Mouse (Mus musculus) spleen, embryonic (tissue): ENCODE measurements around the gene Csgalnact2.

Experiments used
- CTCF ChIA-PET: fragments of 350-600 bp; sonication (Branson Sonifier 250); formaldehyde crosslinking; loops from one replicate; lab custom pipeline; 2022; lab: Charles Lee

Gene Csgalnact2

DNA sequence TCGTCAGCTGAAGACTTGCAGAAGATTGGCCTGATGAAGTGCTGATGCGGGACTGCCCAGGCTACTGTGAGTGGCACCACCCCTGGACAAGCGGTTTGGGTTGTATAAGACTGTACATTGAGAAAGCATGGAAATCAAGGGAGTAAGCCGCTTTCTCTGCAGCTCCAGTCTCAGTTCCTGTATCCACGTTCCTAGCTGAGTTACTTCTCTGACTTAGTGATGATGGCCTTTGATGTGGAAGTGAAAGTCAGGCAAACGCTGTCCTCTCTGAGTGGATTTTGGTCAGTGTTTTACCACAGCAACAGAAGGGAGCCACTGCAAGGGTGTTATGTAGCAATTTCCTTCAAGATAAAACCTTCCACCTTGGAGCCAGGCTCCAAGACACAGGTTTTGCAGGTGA, 2.0 kb upstream of the Csgalnact2 start:
- CTCF ChIA-PET = no interaction called here

DNA sequence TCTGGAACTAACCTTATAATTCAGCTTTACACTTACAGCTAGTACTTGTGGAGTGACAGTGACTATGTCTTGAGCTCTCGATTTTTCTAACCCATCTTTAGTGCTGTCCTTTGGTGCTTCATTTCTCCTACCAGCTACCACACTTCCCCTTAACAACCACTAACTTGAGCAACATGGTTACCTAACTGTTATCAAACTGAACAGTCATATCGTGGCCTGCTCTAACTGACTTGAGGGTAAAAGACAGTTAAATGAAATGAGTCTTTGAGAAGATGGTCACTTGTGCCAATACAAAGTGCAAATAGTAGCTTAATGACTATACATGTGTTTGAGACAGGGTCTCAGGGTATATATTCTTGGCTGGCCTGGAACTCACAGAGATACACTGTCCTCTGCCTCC, 1.8 kb downstream of the Csgalnact2 start:
- CTCF ChIA-PET = no interaction called here

GRCm38 (mm10) chr6:118134461-118134860, 4.5 kb downstream of the Csgalnact2 start:
- CTCF ChIA-PET = interaction anchor here (0.7 kb wide), 1 partner anchor 212 kb away, joined by 3 read pairs; no protein-coding TSS in a partner anchor

DNA sequence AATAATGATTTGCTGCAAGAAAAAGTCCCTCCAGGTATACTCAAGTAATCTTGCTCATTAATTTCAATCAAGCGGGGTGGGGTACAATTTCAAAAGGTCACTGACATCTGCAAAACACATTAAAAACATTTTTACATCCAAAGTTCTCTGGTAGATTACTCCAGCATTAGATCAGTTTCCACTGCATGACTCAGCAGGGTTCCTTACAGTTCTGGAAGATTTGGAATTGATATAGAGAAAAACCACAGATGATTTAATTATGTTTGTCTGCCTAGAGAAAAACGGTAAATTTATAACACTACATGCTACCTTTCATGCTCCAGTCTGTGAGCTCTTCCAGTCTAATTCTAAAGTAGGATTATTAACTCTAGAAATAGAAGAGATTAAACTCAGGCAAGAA, 8.9 kb downstream of the Csgalnact2 start:
- CTCF ChIA-PET = no interaction called here

- CTCF ChIA-PET = interaction anchor here (0.7 kb wide), 1 partner anchor 8 kb away, joined by 4 read pairs; no protein-coding TSS in a partner anchor
Observed at GRCm38 (mm10) chr6:118127827-118128487, 11.0 kb downstream of the Csgalnact2 start.

DNA sequence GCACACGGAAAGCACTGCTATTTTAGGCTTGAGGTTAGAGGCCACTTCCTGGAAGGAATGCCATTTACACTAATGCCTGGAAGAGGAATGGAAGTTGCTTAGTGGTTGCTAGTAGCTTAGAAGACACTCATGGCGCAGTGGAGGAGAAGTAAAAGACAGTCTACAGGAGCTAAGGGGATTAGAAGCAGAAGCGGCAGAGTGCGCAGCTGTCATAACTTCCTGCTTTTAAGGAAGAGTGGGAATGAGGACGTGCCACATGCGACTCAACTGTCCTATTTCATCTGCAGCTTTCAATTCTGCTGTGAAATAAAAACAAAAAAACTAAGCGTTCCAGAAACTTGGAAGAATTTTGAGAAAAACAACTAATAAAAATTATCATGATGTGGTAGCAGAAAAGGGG, 11.7 kb downstream of the Csgalnact2 start:
- CTCF ChIA-PET = no interaction called here

- CTCF ChIA-PET = no interaction called here
Observed at GRCm38 (mm10) chr6:118126577-118126976, 12.4 kb downstream of the Csgalnact2 start.

DNA sequence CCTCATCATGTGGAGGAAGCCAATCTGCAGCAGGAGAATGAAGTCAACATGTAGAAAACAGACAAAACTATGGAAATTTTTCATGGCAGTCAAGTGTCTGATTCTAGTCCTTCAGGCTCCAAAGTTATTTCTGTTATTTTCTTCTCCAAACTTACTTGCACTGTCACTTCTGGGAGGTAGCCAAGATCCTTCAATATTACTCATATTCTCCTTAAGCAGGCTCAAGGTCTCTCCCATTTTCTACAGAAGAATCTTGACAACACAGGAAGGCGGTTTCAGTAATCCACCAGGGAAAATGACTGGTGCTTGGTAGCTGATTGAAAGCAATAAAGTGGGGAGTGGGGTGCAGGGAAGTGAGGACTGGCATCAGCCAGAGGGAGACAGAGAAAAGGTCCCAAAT, 16.2 kb downstream of the Csgalnact2 start:
- CTCF ChIA-PET = no interaction called here

DNA sequence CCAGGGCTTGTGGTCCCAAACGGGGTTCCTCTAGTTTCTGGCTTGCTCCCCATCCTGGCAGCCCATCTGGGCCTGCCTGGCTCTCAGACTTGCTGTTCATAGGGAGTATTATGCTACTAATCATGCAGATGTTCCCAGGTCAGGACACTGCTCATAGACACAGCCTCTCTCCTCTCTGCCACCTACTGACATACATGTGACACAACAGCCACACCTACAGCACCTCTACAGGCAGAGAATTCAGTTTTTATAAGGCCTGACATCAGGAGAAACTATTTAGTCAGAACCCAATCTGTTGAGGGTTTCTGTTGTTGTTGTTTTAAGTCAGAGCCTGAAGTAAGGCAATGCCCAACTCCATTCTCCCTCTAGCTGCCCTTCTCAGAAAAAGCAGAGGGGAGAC, 27.1 kb downstream of the Csgalnact2 start:
- CTCF ChIA-PET = no interaction called here

- CTCF ChIA-PET = no interaction called here
Observed at GRCm38 (mm10) chr6:118099311-118099802, 39.6 kb downstream of the Csgalnact2 start.

- CTCF ChIA-PET = interaction anchor here (0.7 kb wide), 1 partner anchor 29 kb away, joined by 4 read pairs; no protein-coding TSS in a partner anchor
Observed at GRCm38 (mm10) chr6:118097765-118098365, 41.1 kb downstream of the Csgalnact2 start.

DNA sequence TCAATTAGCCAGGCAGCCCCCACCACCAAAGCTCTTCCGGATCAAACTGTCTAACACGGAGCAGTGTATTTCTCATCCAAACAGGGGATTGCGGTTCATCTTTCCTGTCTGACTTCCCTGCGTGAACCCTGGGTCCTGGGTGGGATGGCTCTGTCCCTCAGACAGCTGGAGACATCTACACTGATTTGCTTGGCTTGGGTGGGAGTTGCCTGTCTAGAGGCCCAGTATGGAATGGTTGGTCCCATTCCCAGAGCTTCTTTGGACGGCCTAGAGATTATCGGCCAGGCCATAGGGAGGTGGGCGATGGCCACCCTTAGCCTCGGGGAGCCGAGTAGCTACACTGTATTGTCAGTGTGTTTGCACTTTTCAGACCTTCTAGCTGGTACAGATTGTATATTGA, 48.1 kb downstream of the Csgalnact2 start:
- CTCF ChIA-PET = no interaction called here

GRCm38 (mm10) chr6:118088750-118089440, 50.0 kb downstream of the Csgalnact2 start:
- CTCF ChIA-PET = no interaction called here

- CTCF ChIA-PET = no interaction called here
Observed at GRCm38 (mm10) chr6:118087955-118088354, 51.0 kb downstream of the Csgalnact2 start.

GRCm38 (mm10) chr6:118084596-118084995, 54.3 kb downstream of the Csgalnact2 start:
- CTCF ChIA-PET = interaction anchor here (0.6 kb wide), 1 partner anchor 98 kb away, joined by 3 read pairs; no protein-coding TSS in a partner anchor

DNA sequence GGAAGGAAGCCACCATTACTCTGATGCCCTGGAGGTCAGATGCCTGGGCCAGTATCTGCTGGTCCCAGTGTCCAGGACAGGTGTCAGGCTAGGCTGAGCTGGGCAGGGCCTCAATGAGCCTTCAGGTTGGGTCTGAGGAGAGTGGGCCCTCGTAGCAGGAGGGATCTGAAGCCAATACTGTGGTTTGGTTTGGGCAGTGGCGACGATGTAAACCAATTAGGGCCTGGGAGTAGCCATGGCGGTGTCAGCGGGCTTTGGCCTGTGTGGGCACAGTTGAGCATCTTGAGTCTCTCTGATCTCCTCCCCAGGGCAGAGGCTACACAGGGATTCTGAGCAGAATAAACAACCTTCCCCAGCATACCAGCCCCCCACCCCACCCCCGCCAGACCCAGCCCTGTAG, 55.3 kb downstream of the Csgalnact2 start:
- CTCF ChIA-PET = no interaction called here

DNA sequence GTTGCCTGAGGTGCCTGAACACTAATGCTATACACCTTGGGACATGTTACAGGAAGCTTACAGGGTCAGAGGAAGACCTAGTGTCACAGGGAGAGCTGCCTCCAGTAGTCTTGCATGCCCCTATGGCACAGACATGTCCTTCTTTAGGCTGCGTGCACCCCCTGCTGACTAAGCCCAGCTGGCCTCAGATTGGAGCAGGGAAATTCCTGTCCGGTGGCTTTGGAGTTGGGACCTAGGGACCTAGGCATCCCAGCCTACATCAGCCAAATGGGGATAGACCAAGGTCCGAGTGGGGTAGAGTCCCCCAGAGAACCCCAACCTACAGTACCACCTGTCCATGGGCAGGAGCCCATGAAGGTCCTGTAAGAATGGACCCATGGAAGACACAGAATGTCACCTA, 56.6 kb downstream of the Csgalnact2 start:
- CTCF ChIA-PET = no interaction called here

DNA sequence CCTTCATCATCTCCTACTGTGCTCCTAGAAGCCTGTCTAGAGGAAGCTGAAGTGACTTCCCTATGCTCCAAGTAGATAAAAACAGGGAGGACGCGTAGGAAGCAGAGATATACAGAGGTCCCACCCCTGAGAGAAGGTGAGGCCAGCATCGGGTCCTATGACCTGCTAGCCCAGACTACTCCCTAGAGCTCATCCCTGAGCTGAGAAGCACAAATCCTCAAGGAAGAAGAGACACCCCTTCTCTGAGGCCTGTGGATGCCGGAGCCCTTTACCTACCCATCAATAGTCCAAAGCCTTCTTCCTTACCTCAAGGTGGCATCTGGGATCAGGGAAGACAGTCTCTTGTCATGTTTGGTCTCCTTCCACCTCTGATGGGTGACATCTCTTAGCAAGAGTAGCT, 58.2 kb downstream of the Csgalnact2 start:
- CTCF ChIA-PET = no interaction called here

GRCm38 (mm10) chr6:118079762-118080465, 59.0 kb downstream of the Csgalnact2 start:
- CTCF ChIA-PET = no interaction called here

- CTCF ChIA-PET = no interaction called here
Observed at GRCm38 (mm10) chr6:118079292-118079691, 59.6 kb downstream of the Csgalnact2 start.

DNA sequence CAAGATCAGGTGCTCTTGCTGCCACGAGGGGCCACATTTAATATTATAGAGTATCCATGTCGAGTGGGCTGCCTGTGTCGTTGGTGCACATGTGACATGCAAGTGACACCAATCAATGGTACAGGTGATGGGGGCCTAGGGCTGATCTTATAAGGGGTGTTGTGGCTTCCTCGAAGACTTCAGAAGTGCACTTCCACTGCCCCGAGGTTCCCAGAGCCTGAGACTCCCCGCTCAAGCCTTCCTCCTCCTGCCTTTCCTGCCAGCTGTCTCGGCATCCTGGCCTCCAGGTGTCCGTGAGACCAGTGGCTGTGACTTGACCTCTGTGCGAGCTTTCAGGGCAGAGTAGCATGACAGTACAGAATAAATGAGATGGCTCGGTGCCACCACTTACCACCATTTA, 60.2 kb downstream of the Csgalnact2 start:
- CTCF ChIA-PET = no interaction called here

GRCm38 (mm10) chr6:118077421-118077820, 61.5 kb downstream of the Csgalnact2 start:
- CTCF ChIA-PET = no interaction called here
